Mouse (Mus musculus): ENCODE data around the gene Galns.

GRCm38 (mm10) chr8:122604640-122605039, 6.6 kb downstream of the Galns start:
- TF ChIP-seq CTCF (IDR thresholded peaks at IDR 0.05) (no peak), EP300 (IDR thresholded peaks at IDR 0.05) (no peak)

Measured in lung, postnatal 0 days (tissue).